Mouse (Mus musculus): Measurements from ENCODE around the gene Nhsl1.

Gene Nhsl1

DNA sequence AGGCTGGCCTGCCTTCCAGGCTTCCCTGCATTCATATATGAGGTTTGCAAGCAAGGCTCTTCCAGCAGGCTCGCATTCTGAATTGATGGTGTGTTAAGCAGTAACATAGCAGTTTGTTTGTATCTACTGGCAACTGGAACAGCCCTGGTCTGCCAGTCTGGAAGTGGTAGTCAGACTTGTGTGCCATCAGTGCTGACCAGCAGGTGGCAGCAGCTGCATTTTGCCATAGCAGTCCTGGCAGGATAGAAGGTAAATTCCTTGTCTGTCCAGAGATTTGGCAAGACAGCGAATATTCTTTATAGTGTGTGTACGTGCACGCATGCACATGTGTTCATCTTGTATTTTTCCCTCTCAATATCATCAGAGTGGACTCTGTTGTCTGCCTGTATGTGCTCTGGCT is 134.6 kb downstream of the Nhsl1 start:
- DNase-seq, result peak; percentile 87

DNA sequence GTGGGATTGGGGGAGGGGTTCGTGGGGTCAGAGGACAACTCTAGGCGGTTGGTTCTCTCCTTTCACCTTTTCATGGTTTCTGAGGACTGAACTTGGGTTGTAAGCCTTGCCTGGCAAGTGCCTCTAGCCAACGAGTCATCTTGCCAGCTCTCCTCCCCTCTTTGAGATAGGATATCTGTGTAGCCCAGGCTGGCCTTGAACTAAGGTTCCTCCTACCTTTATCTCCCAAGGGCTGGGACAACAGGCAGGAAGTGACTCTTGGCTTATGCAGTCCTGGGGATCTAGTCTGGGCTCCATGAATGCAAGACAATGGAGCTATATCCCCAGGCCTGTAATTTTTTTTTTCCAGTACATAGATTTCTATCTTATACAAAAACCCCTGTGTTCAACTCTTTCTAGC is 135.4 kb downstream of the Nhsl1 start:
- no peak for DNase-seq

DNA sequence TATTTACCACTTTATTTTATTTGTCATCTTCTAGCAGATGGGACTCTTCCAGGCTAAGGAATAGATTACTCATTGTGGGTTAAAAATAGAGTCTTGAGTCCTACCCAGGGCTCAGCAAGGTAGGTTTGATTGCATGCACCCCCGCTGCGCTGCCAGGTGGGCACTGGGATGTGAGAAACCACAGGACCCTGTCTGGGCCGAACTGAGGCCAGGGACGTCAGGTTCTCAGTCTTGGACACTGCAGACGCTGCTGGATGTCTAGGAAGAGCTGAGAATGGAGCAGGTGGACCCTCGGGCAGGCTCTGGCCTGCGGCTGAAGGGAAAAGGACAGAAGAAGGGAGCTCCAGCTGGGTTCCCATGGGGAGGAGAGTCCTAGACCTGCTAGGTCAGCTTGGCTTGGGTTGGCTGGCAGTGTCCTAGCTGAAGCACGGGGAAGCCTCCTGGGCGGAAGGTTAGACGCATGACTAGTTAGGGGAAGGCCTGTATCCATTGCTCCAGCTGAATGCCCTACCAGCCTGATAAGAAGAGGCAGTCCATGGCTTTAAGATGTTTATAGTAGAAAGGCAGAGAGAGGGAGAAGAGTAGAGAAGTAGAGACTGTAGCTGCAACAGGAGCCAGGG is 136.6 kb downstream of the Nhsl1 start:
- peak; percentile 80 for DNase-seq

DNA sequence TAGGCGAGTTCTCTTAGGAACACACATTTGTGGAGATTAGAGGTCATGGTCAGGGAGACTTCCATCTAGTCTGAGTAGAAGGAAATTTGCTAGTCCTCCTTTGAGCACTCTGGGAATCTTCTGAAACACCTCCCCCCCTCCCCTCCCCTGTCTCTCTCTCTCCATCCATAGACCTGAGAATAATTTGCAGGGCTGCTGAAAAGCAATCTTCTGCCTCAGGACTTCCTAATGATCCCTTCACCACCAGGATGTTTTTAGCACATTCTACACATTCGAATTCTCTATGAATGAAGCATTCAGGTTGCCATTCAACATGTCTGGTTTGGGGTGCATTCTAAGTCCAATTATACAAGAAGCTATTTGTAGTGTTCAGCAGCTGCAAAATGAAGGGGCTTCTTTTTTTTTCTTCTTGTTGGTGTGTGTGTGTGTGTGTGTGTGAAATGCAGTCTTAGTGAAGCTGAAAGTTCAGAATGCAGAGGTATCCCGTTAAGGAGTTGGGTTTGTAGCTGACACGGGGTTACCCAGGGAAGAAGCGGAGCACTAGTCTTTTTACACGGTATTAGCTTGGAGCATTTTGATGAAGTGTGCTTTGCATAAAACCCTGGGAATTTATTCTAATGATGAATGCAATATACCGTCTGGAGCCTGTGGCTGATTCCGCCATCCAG is 139.2 kb downstream of the Nhsl1 start:
- no peak for DNase-seq

DNA sequence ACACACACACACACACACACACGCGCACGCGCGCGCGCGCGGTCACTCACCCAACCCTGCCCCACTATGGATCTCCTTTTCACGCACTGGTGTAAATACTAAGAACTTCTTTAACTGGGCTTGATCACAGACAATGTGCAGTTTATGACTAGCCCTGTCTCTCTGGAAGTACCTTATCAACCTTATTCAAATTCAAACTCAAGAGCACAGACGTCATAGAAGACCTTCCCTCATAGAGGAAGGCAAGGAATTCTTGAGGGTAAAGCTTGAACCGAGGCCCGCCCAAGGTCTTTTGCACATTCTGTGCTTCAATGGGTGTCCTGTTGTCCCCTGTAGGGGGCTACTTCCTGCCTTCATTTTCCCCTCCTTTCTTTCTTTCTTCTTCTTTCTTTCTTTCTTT is 142.6 kb downstream of the Nhsl1 start:
- DNase-seq, result no peak

DNA sequence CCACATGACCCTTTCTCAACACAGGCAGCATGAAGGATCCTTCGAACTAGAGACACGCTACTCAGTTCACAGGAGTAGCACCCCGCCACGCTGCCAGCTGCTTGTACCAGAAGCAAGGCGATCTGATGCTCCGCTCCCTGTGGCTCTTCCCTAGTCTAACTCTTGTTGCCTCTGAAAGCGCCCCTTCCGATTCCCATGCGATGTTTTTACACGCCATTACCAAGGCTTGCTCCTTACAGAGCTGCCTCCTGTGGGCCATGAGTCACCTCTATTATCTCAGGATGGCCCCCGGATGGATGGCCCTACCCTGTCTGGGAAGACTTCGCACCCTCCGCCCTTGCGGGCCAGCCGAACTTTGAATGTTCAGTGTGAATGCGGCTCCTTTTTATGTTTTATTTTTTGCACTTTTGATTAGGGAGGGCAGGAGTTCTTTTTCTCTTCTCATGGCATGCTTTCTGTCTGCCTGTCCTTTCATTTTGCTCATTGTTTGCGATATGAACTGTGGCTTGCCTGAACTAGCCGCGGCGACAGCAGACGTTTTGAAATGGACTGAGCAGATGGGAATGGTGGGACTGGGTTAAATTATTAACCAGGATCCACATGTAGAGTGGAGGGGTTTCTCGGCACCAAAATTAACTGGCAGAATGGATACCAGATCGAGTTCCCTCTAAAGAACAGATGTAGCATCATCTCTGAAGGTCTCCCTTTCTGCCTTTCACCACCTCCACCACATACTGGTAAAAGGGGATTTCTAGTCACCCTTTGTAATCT is 144.5 kb downstream of the Nhsl1 start:
- no peak for DNase-seq

DNA sequence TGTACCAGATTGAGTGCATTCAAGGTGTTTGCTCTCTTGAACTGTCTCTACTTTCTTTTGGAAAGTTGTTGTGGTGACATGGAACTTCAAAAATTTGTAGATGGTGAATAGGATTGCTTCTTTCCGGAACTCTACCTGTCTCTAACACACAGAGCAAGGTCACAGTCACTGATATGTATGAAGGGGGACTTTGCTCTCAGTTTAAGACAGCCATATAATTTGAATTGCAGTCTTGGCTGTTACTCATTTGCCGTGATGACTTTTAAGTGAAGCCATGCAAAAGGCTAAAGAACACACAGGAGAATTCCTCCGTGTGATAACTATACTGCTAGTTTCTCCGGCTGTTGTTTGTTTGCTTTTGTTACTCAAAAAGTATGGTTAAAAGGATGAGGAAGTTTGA is 149.6 kb downstream of the Nhsl1 start:
- DNase-seq, result no peak

DNA sequence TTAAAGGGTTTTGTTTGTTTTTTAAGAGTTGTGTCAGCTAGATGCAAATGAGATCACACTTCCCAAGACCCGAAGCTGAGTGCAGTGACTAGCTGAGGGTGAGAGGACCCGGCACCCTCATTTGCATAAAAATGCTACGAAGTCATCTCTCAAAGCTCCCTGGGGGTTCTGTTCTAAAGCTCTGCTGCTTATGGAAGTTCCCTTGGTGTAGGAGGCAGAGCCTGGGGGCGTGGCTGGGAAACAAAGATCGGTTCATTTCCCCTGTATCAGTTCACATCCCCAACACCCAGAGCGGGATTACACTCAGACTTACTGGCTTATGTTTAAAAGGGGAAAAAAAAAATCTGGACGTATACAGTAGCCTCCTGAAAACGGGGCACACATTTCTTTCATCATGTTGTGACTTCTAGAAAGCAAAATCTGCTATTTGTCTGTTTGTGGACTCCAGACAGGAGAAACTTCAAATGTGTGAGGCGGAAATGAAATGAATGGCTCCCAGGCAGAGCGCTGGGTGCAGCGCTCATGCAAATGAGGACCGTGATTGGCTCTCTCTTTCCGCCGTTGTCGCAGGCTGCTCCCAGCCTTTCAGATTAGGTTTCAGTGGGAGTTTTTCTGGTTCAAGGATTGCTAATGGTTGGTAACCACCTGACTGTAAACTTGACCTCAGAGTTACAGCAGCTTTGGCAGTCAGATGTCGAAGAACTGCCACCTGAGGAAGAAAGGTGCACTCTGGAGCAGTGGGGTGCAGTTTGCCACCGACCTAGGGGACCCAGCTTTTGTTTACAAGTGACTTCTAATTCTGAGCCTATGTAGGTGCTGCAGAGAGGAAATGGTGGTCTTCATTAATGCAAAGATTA is 150.7 kb downstream of the Nhsl1 start:
- DNase-seq, result no peak

DNA sequence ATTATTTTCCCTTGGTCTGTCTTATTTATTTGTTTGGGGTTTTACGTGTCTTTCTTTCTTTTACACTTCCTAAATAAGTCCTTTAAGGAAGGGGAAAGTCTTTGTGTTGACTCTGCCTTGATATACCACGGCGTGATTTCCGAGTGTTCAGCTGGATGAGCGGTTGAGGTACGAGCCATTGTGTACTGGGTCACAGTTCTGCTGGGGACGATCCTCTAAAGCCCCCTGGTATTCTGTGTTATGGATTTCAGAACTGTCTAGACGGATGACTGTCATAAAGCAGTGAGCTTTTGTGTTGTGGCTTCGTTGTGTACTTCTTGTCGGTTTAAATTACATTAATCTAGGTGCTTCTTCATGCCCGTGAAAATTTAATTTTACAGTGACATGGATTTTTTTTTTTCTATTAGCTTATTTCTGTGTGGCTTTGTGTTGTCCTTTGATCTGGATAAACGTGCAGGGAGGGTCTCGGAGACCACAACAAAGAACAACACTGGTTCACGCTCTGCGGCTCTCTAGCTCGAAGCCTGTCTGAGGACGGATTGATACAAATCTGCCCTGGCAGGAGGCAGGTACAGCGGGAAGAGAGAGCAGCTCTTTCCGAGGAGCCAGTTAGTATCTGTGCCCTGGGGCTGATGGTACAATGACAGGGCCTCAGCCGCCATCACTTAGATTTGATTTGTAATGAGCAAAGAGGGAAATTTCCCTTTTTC is 151.7 kb downstream of the Nhsl1 start:
- no peak for DNase-seq

DNA sequence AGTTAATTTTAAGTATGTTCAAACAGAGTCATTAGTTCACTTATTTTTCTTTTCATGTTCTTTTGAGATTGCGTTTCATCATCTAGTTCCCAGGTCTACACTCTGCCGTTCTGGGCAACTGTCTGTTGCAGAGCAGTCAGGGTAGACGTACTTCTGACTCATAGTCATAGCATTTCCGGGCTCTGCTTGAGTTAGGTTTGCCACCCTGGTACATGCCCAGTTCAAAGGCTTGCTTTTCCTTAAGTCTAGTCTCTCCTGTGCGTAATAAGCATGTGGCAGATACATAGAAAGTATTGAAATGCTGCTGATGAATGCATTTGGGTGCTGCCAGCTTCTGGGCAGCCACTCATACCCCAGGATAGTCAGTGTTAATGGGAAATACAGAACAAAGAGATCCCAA is 152.9 kb downstream of the Nhsl1 start:
- no peak for DNase-seq

DNA sequence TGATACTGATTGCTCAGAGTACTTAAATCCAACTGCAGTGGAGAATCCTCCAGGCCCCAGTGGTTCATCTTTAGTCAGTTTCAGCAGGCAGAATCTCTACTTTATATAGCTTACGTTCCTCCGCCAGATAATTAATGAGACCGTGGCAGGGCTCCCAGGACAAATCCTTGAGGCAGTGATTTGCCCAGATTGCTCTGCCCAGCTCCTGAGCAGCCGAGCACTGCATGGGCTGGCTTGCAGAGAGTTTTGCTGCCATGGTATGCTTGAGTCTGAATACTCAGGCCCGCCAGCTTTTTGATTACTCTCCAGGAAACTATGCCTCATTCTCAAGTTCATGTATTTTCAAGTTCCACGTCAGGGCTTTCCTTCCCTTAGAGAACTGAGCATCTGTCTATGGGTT is 156.3 kb downstream of the Nhsl1 start:
- DNase-seq, result no peak

DNA sequence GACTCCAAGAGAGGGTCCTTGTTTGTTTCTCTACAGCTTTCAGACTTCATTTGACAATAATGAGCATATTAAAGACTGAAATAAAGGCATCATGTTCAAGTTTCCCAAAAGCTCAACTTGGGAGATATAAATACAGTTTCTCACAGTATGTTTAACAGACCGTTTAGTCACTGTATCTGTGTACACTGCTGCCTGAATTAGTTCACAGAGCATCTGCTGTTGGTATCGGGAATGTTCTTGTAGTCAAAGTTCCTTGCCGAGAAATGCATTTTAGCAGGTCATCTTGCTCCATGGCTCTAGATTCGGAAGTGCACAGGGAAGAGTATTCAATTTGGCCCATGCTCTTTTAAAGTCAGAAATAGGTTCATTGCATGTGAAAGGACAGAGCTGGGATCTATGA is 159.5 kb downstream of the Nhsl1 start:
- no peak for DNase-seq

DNA sequence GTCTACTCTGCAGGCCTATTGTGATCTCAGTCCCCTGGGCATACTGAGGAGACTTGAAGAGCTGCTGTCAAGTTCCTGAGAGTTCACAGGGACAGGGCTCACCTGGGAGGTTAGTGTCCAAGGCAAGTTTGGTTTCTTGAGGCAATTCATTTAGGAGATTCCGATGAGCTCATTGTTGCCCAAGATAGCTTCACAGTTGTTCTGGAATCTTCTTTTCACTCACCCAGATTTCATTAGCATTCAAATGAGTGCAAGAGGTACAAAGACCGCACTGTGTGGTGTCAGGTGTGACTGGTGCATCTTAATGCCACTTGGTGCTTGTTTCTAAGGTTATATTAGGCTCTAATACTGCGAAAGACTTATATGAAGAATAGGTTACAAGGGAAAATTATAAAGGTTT is 160.5 kb downstream of the Nhsl1 start:
- DNase-seq, result no peak

DNA sequence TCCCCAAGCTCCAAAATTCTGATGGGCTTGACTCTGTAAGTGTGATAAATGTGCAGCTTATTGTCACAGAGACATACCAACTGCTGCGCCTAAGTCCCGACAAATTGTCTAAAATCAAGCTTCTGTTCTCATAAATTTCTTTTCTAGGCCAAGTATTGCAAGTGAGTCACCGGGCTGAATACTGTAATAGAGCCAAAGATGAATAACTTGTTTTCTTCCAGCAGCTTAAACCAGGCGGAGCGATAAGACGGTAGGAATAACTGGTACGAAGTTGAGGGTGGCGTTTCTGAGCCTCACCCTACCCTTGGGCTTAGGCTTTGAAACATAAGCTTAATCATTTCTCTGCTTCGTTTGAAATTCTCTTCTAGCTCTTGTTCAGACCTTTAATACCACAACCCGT is 162.1 kb downstream of the Nhsl1 start:
- no peak for DNase-seq

DNA sequence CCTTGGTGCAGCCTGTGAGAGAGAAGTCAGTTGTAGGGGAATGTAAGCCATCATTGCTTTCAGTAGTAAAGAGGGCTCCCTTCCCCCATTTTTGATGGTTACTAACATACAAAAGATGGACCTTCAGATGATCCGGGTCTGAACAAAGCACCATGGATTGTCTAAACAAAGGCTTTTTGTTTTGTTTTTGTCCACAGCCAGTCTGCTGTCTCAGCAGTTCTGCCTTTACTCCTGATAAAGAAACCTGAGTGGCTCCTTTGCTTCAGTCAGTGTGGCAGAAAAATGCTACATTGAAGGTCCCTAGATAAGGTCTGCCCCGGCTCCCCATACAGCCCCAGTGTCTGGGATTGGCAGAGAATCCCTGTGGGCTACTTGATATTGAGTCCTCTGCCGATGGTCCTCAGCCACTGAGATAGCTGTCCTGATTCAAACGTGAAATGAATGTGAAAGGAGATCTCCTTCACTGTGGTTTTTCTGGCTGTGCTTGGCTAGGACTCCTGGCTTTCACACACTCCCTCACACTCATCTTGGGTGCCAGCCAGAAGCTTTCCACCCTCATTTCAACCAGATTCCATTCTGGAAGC is 163.9 kb downstream of the Nhsl1 start:
- peak; percentile 37 for DNase-seq

DNA sequence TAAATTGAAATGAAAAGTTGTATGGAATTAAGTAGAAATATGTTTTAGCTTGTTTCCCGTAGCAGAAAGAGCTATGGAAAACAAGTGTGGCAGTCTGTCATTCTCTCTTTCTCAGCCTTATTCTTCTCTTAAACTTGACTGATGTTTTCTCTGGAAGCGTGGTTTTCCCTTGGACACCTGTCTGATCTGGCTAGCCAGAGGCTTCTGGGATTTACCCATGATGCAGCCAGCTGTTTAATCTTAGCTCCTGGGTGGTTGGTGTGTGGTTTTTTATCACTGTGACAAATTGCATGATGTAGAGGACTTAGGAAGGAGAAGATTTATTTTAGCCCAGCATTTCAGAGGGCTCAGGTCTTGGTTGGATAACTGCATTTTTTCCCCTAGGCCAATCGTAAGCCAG is 164.9 kb downstream of the Nhsl1 start:
- no peak for DNase-seq

DNA sequence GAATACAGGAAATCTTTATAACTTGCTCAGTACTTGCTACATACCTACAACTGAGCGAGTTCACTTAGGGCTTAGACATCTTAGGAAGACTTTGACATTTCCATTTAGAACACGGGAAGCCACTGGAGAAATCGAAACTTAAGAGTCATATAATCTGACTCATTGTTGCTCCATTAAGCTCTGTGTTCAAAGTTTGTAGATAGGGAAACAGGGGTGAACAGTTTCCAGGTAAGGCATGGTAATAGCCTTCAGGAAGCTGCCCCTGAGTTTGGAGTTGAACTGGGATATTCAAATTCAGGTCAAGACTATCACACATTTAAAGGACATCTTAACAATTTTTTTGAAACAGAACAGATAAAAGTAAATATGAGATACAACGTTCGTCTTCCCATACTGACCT is 165.9 kb downstream of the Nhsl1 start:
- DNase-seq, result no peak

DNA sequence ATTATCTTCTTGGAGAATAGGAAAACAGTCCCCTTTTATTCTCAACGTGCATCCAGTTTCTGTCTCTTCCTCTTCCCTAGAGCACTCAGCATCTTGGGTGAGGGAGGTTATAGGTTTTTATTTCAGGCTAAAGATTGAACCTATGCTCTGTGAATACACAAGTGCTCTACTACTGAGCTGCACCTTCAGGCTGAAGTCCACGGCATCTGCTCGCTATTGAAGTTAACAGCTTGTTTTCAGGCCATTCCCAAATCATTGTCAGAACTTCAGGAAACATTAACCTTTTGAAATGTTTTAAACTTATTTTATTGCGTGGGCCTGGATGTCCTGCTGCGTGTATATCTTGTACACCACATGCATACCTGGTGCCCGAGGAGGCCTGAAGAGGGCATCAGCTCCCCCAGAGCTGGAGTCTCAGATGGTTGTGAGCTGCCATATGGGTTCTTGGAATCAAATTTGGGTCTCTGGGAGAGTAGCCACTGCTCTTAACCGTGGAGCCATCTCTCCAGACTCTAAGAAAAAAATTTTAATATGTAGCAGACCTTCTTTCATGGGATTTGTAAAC is 169.5 kb downstream of the Nhsl1 start:
- DNase-seq, result no peak

DNA sequence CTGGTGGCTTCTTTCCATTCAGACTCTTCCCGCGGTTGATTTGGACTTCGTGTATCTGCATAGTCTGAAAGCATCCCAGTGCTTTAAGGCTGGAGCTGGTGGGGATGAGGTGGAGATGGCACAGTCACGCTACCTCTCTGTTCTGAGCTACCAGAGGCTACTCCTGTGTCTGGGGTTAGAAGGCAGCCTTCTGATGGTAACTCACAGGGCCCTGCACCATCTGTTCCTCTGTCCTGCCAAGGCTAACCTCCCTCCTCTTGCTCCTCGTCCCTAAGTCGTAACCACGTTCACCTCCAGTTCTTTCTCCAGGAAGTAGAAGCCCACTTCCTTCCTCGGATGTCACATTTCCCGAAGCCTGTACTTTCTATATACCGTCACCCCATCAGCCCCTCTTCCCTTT is 171.2 kb downstream of the Nhsl1 start:
- peak; percentile 18 for DNase-seq

DNA sequence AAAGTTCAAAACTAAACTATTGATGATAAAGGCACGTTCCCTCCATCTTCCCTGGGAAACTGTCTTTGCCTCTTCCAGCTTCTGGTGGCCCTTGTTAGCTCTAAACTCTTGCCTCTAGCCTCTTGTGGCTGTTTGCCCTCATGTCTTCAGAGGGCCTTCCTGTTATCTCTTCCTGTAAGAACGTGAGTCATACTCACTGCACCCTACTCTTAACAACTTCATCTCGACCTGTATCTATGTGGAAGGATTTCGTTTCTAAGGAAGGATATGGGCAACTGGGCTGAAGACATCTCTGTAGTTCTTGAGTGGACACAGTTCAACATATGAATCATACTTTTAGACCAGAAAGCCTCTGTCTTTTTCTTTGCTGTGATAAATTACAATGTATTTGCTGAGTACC is 173.2 kb downstream of the Nhsl1 start:
- no peak for DNase-seq

DNA sequence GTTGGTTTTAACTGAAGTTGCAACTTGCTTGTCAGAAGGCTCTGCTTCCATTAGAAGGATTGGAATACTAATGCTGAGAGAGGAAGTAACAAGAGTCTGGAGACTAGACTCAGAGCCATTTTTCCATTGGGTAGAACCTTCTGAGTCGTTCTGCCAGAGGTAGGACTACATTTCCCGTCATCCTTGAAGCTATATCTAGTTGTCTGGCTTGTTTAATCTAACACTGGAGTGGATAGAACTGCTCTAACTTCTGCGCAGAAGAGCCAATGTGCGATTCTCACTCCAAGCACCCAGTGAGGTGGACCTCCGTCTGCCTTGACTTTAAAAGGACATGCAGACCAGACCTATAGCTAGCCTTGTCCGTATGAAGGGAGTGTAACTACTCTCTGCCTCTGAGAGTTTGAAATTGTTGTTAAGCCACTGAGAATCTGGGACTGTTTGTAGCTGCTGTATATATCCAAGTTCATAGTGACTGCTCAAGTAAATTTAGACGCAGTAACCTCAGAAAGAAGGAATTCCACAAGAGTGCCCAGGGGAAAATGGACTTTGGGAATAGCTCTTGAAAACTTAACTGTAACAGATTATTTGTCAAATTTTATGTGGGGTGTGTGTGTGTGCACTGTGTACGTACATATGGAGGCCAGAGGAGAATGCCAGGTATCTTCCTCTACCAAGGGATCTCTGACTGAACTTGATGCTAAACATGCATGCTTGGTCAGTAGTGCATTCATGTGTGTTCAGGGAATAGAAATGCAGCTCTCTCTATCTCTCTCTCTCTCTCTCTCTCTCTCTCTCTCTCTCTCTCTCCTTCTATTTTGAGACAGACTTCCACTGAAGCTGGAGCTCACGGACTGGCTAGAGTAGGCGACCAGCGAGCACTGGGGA is 174.5 kb downstream of the Nhsl1 start:
- no peak for DNase-seq
